Mouse (Mus musculus) cortical plate, adult 2 months (tissue): ENCODE data around the gene Gm4141. TPM values are rescaled to one million over a fixed set of nuclear protein-coding genes. Genes with fewer than 3 reads are reported as not detected.
"Not testable (repeated sequence)": the region's sequence is repeated elsewhere in the genome, so short reads cannot be mapped to it uniquely, and the experiment has no call there.

ENCODE experiments used
- H3K27ac ChIP-seq: fragments of 200-500 bp; 2 replicates; pipeline ENCODE4 v1.5.1; 2012; ENCODE audit warnings: low read length, control low read depth, inconsistent platforms; ENCODE audit not compliant: insufficient read depth
- H3K4me1 ChIP-seq: fragments of 200-500 bp; 2 replicates; pipeline ENCODE4 v1.6.1; 2011; ENCODE audit warnings: low read length; ENCODE audit not compliant: control insufficient read depth, insufficient read depth
- H3K4me3 ChIP-seq: fragments of 200-500 bp; 2 replicates; pipeline ENCODE4 v1.5.1; 2011; ENCODE audit warnings: mild to moderate bottlenecking, low read length, control low read depth; ENCODE audit not compliant: insufficient read depth
- polyA plus RNA-seq: library from polyadenylated mRNA; depleted of rRNA; stranded (reverse); fragments of >200 nt; gene quantifications from 2 replicates; pipeline ENCODE4 v1.2.3, GENCODE M21; 2012; rRNA removed

Gm4141 gene
- polyA plus RNA-seq: not detected in 2 replicates

GRCm38 (mm10) chr7:20576141-20576540 lies at the start of gene Gm4141:
TSS of gene Gm4141 (minus strand) at chr7:20576241.
- H3K27ac ChIP-seq, H3K4me1 ChIP-seq, H3K4me3 ChIP-seq: not testable (repeated sequence)

DNA sequence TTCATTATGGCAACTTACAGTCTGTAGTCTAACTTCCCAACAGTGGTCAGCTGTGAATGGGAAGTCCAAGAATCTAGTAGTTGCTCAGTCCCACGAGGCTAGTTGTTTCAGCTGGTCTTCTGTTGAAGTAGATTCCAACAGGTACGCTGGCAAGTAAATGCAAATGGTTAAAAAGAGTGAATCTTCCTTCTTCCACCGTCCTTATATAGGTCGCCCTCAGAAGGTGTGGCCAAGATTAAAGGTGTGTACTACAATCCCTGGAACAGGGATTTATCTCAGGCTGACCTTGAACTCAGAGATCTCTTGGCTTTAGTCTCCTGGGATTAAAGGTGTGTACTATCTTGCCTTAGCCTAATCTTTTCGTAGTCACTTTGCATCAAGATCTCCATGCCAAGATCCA lies 22.9 kb upstream of the Gm4141 start, which contains the start of gene Gm4513:
TSS of gene Gm4513 (minus strand) at position 101 of the 400 bp plus-strand sequence.
- not testable (repeated sequence) for H3K27ac ChIP-seq, H3K4me1 ChIP-seq, H3K4me3 ChIP-seq

DNA sequence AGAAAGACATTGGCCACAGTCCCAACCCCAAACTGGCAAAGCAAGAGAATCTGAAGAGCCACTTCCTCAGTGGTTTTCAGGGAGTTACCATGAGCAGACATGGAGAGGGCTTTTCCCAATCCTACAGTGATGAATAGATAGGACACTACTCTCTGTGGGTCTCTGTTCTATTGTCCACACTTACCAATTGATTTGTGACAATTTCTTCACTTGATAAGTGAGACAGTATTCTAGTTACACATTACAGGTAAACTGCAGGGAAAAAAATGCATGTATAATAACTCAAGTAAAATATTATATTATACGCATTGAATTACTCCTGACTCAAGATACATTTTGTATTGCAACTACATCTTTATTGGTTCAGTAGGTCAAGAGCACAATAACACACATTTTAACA lies 30.4 kb downstream of the Gm4141 start, which contains the start of gene Gm5726:
TSS of gene Gm5726 (minus strand) at position 101 of the 400 bp plus-strand sequence.
- H3K27ac ChIP-seq, H3K4me1 ChIP-seq, H3K4me3 ChIP-seq: not testable (repeated sequence)

DNA sequence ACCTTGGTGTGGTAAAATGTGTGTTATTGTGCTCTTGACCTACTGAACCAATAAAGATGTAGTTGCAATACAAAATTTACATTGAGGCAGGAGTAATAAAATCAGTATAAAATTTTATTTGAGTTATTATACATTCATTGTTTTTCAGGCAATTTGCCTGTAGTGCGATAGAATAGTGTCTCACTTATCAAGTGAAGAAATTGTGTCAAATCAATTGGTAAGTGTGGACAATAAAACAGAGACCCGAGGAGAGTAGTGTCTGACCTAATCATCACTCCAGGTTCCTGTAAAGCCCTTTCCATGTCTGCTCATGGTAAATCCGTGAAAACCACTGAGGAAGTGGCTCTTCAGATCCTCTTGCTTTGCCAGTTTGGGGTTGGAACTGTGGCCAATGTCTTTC lies 42.5 kb downstream of the Gm4141 start, which contains the start of gene Vmn1r104:
TSS of gene Vmn1r104 (plus strand) at position 301 of the 400 bp plus-strand sequence.
- H3K4me3 ChIP-seq, H3K27ac ChIP-seq, H3K4me1 ChIP-seq: not testable (repeated sequence)

Other genes starting within 250 kb of the Gm4141 start
- gene Gm4133, start 242.2 kb downstream of the Gm4141 start, polyA plus RNA-seq: not detected in 2 replicates
- not detected in 2 replicates for gene Gm5728, start 200.8 kb downstream of the Gm4141 start, polyA plus RNA-seq
- gene Vmn1r100, start 158.3 kb downstream of the Gm4141 start, polyA plus RNA-seq: not detected in 2 replicates
- not detected in 2 replicates for gene Vmn1r101, start 133.6 kb downstream of the Gm4141 start, polyA plus RNA-seq
- gene Gm10670, start 101.3 kb downstream of the Gm4141 start, polyA plus RNA-seq: not detected in 2 replicates
- not detected in 2 replicates for gene Vmn1r103, start 65.7 kb downstream of the Gm4141 start, polyA plus RNA-seq
- gene Vmn1r104, start 42.4 kb downstream of the Gm4141 start, polyA plus RNA-seq: not detected in 2 replicates
- not detected in 2 replicates for gene Gm5726, start 30.5 kb downstream of the Gm4141 start, polyA plus RNA-seq
- gene Gm4513, start 22.8 kb upstream of the Gm4141 start, polyA plus RNA-seq: not detected in 2 replicates
- gene Vmn1r107, start 92.7 kb upstream of the Gm4141 start, polyA plus RNA-seq: not detected in 2 replicates
- not detected in 2 replicates for gene Vmn1r111, start 127.0 kb upstream of the Gm4141 start, polyA plus RNA-seq
- not detected in 2 replicates for gene Gm10668, start 154.4 kb upstream of the Gm4141 start, polyA plus RNA-seq
- gene Vmn1r112, start 194.9 kb upstream of the Gm4141 start, polyA plus RNA-seq: not detected in 2 replicates
- gene Vmn1r113, start 211.0 kb upstream of the Gm4141 start, polyA plus RNA-seq: not detected in 2 replicates
- not detected in 2 replicates for gene Vmn1r114, start 235.9 kb upstream of the Gm4141 start, polyA plus RNA-seq